Mouse (Mus musculus): Measurements from ENCODE around the gene Elf1. TPM values are rescaled to one million over a fixed set of nuclear protein-coding genes. Genes with fewer than 3 reads are reported as not detected.
A peak's percentile ranks its signal among the peaks of the same experiment; 100 is the strongest.

The Elf1 gene
- polyA plus RNA-seq, 2 experiments = 15.3 to 15.8 TPM

DNA sequence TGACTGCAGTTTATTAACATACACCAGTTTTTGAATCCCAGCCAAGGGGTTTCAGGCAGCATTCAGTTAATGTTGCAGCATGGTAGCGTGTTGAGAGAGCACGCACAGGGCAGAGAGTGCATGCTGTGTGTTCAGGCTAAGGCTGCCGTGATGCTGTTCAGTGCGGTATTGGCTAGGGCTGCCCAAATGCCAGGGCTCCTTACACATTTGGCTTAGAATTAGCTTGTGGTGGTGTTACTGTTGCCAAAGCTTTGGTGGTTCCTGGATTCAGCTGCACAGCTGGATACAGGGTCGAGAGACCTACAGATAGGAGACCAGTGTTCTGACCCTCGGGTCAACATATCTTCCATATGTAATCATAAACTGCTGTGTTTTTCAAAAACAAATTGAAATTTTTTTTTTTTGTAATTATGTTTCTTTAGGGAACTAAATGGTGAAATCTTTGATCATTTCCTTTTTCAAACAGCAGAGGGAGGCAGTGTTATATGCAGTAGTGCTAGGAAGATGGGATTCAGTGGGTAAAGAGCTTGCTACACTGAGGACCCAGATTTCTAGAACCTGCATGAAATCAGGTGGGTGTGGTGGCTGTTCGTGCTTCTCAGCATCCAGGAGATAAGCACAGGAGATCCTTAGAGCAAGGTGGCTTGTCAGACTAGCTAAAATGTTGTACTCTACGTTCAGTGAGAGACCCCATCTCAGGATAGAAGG is 136.3 kb downstream of the Elf1 start:
- no peaks in the 10 kb centered on the region for H3K9me3 ChIP-seq (ENCODE audit: control insufficient read depth, low read length)
- TF ChIP-seq POLR2A (IDR thresholded peaks at IDR 0.05; ENCODE audit: borderline replicate concordance, extremely low read depth, insufficient read depth, insufficient read length) = no peak
- DNase-seq (ENCODE audit: low spot score) (peak; percentile 37), ATAC-seq (ENCODE audit: low FRiP score, low read depth) (no peak)
- no peaks in the 10 kb centered on the region for H3K27me3 ChIP-seq (ENCODE audit: control insufficient read depth, insufficient read depth, low read length)
- peaks cover 71% of the 10 kb centered on the region for H3K36me3 ChIP-seq (ENCODE audit: control insufficient read depth, insufficient read depth, low read length)
- H3K4me1 ChIP-seq (ENCODE audit: control insufficient read depth, insufficient read depth, low read length) = no peaks in the 10 kb centered on the region
- H3K9ac ChIP-seq (ENCODE audit: low read depth, low read length, severe bottlenecking) = no peak overlapping the region
- no peak overlapping the region for H3K27ac ChIP-seq (replicated peaks; ENCODE audit: low read depth, low read length)
- H3K4me3 ChIP-seq (replicated peaks; ENCODE audit: low read length) = no peak overlapping the region
- no peak overlapping the region for H3K4me2 ChIP-seq (replicated peaks; ENCODE audit: low read depth, low read length, severe bottlenecking)
- 85% methylated on average over 8 of the region's 8 CpGs for WGBS

DNA sequence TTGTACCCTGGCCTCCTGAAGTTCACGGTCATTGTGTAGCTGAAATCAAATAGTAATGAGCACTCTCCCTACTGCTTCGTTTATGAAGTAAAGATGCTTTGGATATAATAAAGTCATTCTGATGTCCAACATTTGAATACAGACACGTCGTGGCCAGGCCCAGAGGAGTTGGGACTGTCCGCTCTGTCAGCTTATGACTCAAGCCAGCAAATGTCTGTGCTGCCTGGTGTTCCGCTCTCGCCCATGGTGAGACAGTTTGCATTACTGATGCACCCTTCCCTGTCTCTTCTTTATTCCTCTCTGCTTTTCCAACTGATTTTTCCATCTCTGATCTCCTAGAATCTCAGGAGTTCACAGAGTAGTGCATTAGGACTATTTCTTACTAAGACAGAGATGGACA is 138.8 kb downstream of the Elf1 start:
- no peaks in the 10 kb centered on the region for H3K4me1 ChIP-seq (ENCODE audit: control insufficient read depth, insufficient read depth, low read length)
- H3K4me2 ChIP-seq (replicated peaks; ENCODE audit: low read depth, low read length, severe bottlenecking) = no peak overlapping the region
- ATAC-seq (ENCODE audit: low FRiP score, low read depth) (no peak), DNase-seq (ENCODE audit: low spot score) (no peak)
- no peaks in the 10 kb centered on the region for H3K27me3 ChIP-seq (ENCODE audit: control insufficient read depth, insufficient read depth, low read length)
- WGBS = 94% methylated on average over 7 of the region's 7 CpGs
- no peak overlapping the region for H3K4me3 ChIP-seq (replicated peaks; ENCODE audit: low read length)
- peaks cover 66% of the 10 kb centered on the region for H3K36me3 ChIP-seq (ENCODE audit: control insufficient read depth, insufficient read depth, low read length)
- H3K9ac ChIP-seq (ENCODE audit: low read depth, low read length, severe bottlenecking) = no peak overlapping the region
- H3K9me3 ChIP-seq (ENCODE audit: control insufficient read depth, low read length) = no peaks in the 10 kb centered on the region
- H3K27ac ChIP-seq (replicated peaks; ENCODE audit: low read depth, low read length) = no peak overlapping the region
- TF ChIP-seq POLR2A (IDR thresholded peaks at IDR 0.05; ENCODE audit: borderline replicate concordance, extremely low read depth, insufficient read depth, insufficient read length) = no peak

DNA sequence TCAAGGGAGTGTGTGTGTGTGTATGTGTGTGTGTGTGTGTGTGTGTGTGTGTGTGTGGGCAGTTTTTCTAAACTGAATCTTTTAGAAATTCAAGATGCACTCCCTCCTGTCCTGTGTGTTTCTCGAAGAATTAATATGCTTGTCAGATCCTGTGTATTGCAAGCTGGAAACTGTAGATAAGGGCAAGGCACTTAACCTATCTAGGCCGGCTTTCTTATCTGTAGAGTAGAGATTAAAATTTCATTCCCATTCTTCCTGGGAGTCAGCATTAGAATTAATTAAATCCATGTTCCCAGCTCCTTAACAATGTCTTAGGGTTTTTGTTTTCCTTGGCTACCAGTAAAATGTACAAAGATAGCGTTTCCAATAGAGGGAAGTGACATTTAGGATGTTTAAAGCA is 140.1 kb downstream of the Elf1 start:
- Histone ChIP-seq H3K4me3 (replicated peaks; ENCODE audit: low read length) (no peak overlapping the region), H3K4me1 (ENCODE audit: control insufficient read depth, insufficient read depth, low read length) (no peaks in the 10 kb centered on the region), H3K4me2 (replicated peaks; ENCODE audit: low read depth, low read length, severe bottlenecking) (no peak overlapping the region), H3K9me3 (ENCODE audit: control insufficient read depth, low read length) (no peaks in the 10 kb centered on the region), H3K36me3 (ENCODE audit: control insufficient read depth, insufficient read depth, low read length) (peaks cover 73% of the 10 kb centered on the region), H3K9ac (ENCODE audit: low read depth, low read length, severe bottlenecking) (no peak overlapping the region), H3K27ac (replicated peaks; ENCODE audit: low read depth, low read length) (no peak overlapping the region), H3K27me3 (ENCODE audit: control insufficient read depth, insufficient read depth, low read length) (no peaks in the 10 kb centered on the region)
- DNase-seq (ENCODE audit: low spot score) = no peak
- WGBS = 86% methylated on average over 3 of the region's 3 CpGs
- no peak for ATAC-seq (ENCODE audit: low FRiP score, low read depth)
- no peak for TF ChIP-seq POLR2A (IDR thresholded peaks at IDR 0.05; ENCODE audit: borderline replicate concordance, extremely low read depth, insufficient read depth, insufficient read length)

Small RNA genes within 50 kb of the gene (microRNA-seq; reads per million reads assigned to microRNA genes)
- not detected for gene Gm27857

Other genes starting within 250 kb of the Elf1 start
- gene Zfp957, start 233.8 kb upstream of the Elf1 start, polyA plus RNA-seq (2012; rRNA removed) = not detected in 2 replicates
- not detected in 2 replicates for gene Zfp957, start 233.8 kb upstream of the Elf1 start, polyA plus RNA-seq (2014; fragmentation: Nextera tagmentation; extraction: Ambion mirVana)
- 55.9 and 83.7 TPM in 2 replicates for gene Rgcc, start 179.5 kb upstream of the Elf1 start, polyA plus RNA-seq (2012; rRNA removed)
- gene Rgcc, start 179.5 kb upstream of the Elf1 start, polyA plus RNA-seq (2014; fragmentation: Nextera tagmentation; extraction: Ambion mirVana) = 62.8 and 65.0 TPM in 2 replicates
- 13.9 and 23.4 TPM in 2 replicates for gene Naa16, start 90.4 kb upstream of the Elf1 start, polyA plus RNA-seq (2012; rRNA removed)
- 34.5 and 42.5 TPM in 2 replicates for gene Naa16, start 90.4 kb upstream of the Elf1 start, polyA plus RNA-seq (2014; fragmentation: Nextera tagmentation; extraction: Ambion mirVana)
- gene Mtrf1, start 83.4 kb upstream of the Elf1 start, polyA plus RNA-seq (2012; rRNA removed) = 4.4 and 5.5 TPM in 2 replicates
- gene Mtrf1, start 83.4 kb upstream of the Elf1 start, polyA plus RNA-seq (2014; fragmentation: Nextera tagmentation; extraction: Ambion mirVana) = 8.1 and 8.7 TPM in 2 replicates
- 9.8 and 11.4 TPM in 2 replicates for gene Kbtbd7, start 54.7 kb upstream of the Elf1 start, polyA plus RNA-seq (2012; rRNA removed)
- gene Kbtbd7, start 54.7 kb upstream of the Elf1 start, polyA plus RNA-seq (2014; fragmentation: Nextera tagmentation; extraction: Ambion mirVana) = 14.0 and 19.0 TPM in 2 replicates
- 2.1 and 2.4 TPM in 2 replicates for gene Kbtbd6, start 29.4 kb upstream of the Elf1 start, polyA plus RNA-seq (2012; rRNA removed)
- 2.1 and 2.5 TPM in 2 replicates for gene Kbtbd6, start 29.4 kb upstream of the Elf1 start, polyA plus RNA-seq (2014; fragmentation: Nextera tagmentation; extraction: Ambion mirVana)
- 16.5 and 22.6 TPM in 2 replicates for gene Wbp4, start 326 bp downstream of the Elf1 start, polyA plus RNA-seq (2012; rRNA removed)
- gene Wbp4, start 326 bp downstream of the Elf1 start, polyA plus RNA-seq (2014; fragmentation: Nextera tagmentation; extraction: Ambion mirVana) = 44.1 and 47.2 TPM in 2 replicates
- gene Sugt1, start 106.5 kb downstream of the Elf1 start, polyA plus RNA-seq (2012; rRNA removed) = 32.0 and 55.4 TPM in 2 replicates
- 122 and 129 TPM in 2 replicates for gene Sugt1, start 106.5 kb downstream of the Elf1 start, polyA plus RNA-seq (2014; fragmentation: Nextera tagmentation; extraction: Ambion mirVana)
- 324 and 384 TPM in 2 replicates for gene Cnmd, start 181.0 kb downstream of the Elf1 start, polyA plus RNA-seq (2012; rRNA removed)
- 169 and 199 TPM in 2 replicates for gene Cnmd, start 181.0 kb downstream of the Elf1 start, polyA plus RNA-seq (2014; fragmentation: Nextera tagmentation; extraction: Ambion mirVana)